Mouse (Mus musculus) CH12.LX (cell line): ENCODE data around the gene Gm21905. TPM values are rescaled to one million over a fixed set of nuclear protein-coding genes. Genes with fewer than 3 reads are reported as not detected.
A peak's percentile ranks its signal among the peaks of the same experiment; 100 is the strongest.

ENCODE experiments used
- DNase-seq: peaks from one replicate; pipeline ENCODE4 v3.0.0-alpha.2; 2013; ENCODE audit errors: extremely low read depth
- H3K27ac ChIP-seq: 2 replicates; pipeline ENCODE4 v1.5.1; 2012; ENCODE audit warnings: low read depth, mild to moderate bottlenecking, control low read depth, moderate library complexity; ENCODE audit not compliant: insufficient read depth
- H3K27me3 ChIP-seq: replicated peaks from 2 replicates; pipeline ENCODE3; 2012; ENCODE audit warnings: inconsistent platforms
- H3K36me3 ChIP-seq, 2 experiments: replicated peaks in 1 of 2; 2 replicates each; pipeline versions ENCODE3 to v1.6.1; 2012; ENCODE audit warnings: inconsistent platforms in 1 of 2, low read length in 1 of 2, mild to moderate bottlenecking in 1 of 2, mixed read lengths in 1 of 2, moderate library complexity in 1 of 2; ENCODE audit not compliant: control insufficient read depth in 1 of 2, insufficient read depth in 1 of 2
- H3K4me1 ChIP-seq, 2 experiments: 2 replicates each; pipeline ENCODE4 v1.6.1; 2012; ENCODE audit warnings: inconsistent platforms in 1 of 2, moderate library complexity in 1 of 2; ENCODE audit not compliant: insufficient read depth in 2 of 2, control insufficient read depth in 1 of 2
- H3K4me2 ChIP-seq: 2 replicates; pipeline ENCODE4 v1.6.1; 2012; ENCODE audit warnings: low read depth, mild to moderate bottlenecking, control low read depth; ENCODE audit not compliant: poor library complexity, insufficient read depth, severe bottlenecking
- H3K4me3 ChIP-seq, 3 experiments: fragments of 150-350 bp in 1 of 3; sonication (generic) in 1 of 3; replicated peaks in 1 of 3; 2 replicates each; pipeline versions ENCODE3 to v1.5.1; 2011 to 2012; ENCODE audit warnings: low read depth in 2 of 3, low read length in 2 of 3, mild to moderate bottlenecking in 2 of 3, moderate library complexity in 2 of 3, control low read depth in 1 of 3, improper control_type of control experiment in 1 of 3, inconsistent platforms in 1 of 3, mixed read lengths in 1 of 3; ENCODE audit not compliant: poor library complexity in 1 of 3
- H3K79me2 ChIP-seq: replicated peaks from 2 replicates; pipeline ENCODE4 v1.6.1; 2012; ENCODE audit warnings: mild to moderate bottlenecking, moderate library complexity; ENCODE audit not compliant: control insufficient read depth, poor library complexity, insufficient read depth, severe bottlenecking; ENCODE audit errors: extremely low read depth
- H3K9ac ChIP-seq: 2 replicates; pipeline ENCODE4 v1.6.1; 2012; ENCODE audit warnings: low read depth, mild to moderate bottlenecking, control low read depth, moderate library complexity; ENCODE audit not compliant: insufficient read depth
- H3K9me3 ChIP-seq: replicated peaks from 2 replicates; pipeline ENCODE3; 2012; ENCODE audit warnings: low read length, inconsistent platforms, mixed read lengths
- JUN ChIP-seq: IDR thresholded peaks from 2 replicates; pipeline ENCODE4 v1.6.1; 2011; ENCODE audit warnings: low read depth, mild to moderate bottlenecking, low read length, improper control_type of control experiment, moderate library complexity; ENCODE audit not compliant: insufficient read depth
- KAT2A ChIP-seq: IDR thresholded peaks from 2 replicates; pipeline ENCODE4 v1.6.1; 2012; ENCODE audit warnings: low read length, improper control_type of control experiment, inconsistent platforms; ENCODE audit not compliant: insufficient replicate concordance
- MAX ChIP-seq: IDR thresholded peaks from 2 replicates; pipeline ENCODE4 v1.6.1; 2011; ENCODE audit warnings: low read length, improper control_type of control experiment
- MYC ChIP-seq: IDR thresholded peaks from 2 replicates; pipeline ENCODE4 v1.6.1; 2011; ENCODE audit warnings: low read depth, mild to moderate bottlenecking, improper control_type of control experiment, low read length
- RAD21 ChIP-seq: IDR thresholded peaks from 2 replicates; pipeline ENCODE4 v1.6.1; 2011; ENCODE audit warnings: low read depth, mild to moderate bottlenecking, low read length, improper control_type of control experiment, moderate library complexity
- SIN3A ChIP-seq: IDR thresholded peaks from 2 replicates; pipeline ENCODE4 v1.6.1; 2012; ENCODE audit warnings: low read length, improper control_type of control experiment, inconsistent platforms
- UBTF ChIP-seq: IDR thresholded peaks from 2 replicates; pipeline ENCODE4 v1.6.1; 2012; ENCODE audit warnings: low read depth, mild to moderate bottlenecking, inconsistent platforms, low read length, improper control_type of control experiment, moderate library complexity
- ZC3H11A ChIP-seq: IDR thresholded peaks from 2 replicates; pipeline ENCODE4 v1.6.1; 2012; ENCODE audit warnings: low read depth, mild to moderate bottlenecking, inconsistent platforms, low read length, improper control_type of control experiment
- ZKSCAN1 ChIP-seq: IDR thresholded peaks from 2 replicates; pipeline ENCODE4 v1.6.1; 2012; ENCODE audit warnings: low read depth, inconsistent platforms, low read length, improper control_type of control experiment, borderline replicate concordance
- ZNF384 ChIP-seq: IDR thresholded peaks from 2 replicates; pipeline ENCODE4 v1.6.1; 2012; ENCODE audit warnings: low read depth, low read length, improper control_type of control experiment, inconsistent platforms
- dilution Hi-C: fragments of 300-500 bp; cut with MboI; formaldehyde crosslinking; loops from 2 replicates; pipeline ENCODE4 v1.14.3; 2020; ENCODE audit warnings: low sequenced_read_pairs; ENCODE audit not compliant: extremely low pct_unique_long_range_greater_than_20kb, extremely low pct_ligation_motif_present
- in situ Hi-C: fragments of 300-500 bp; cut with MboI; formaldehyde crosslinking; loops from 3 replicates; pipeline ENCODE4 v1.14.3; 2019; ENCODE audit warnings: low sequenced_read_pairs, low pct_ligation_motif_present, low pct_unique_long_range_greater_than_20kb, mixed read lengths
- polyA plus RNA-seq: library from polyadenylated mRNA; unstranded; fragments of >175 nt; gene quantifications from 2 replicates; pipeline ENCODE4 v1.2.1, GENCODE M21; 2012; ENCODE audit warnings: low read depth; ENCODE audit not compliant: insufficient read length
- total RNA-seq, 2 experiments: library from RNA; depleted of rRNA; stranded (reverse); fragments of 300-350 nt in 1 of 2; fragments of >200 nt in 1 of 2; gene quantifications; 2 replicates each; pipeline ENCODE4 v1.2.3; 2012 to 2014

Gm21905 gene
- total RNA-seq (2012; rRNA removed) (not detected in 2 replicates), total RNA-seq (2014; rRNA removed) (not detected in 2 replicates), polyA plus RNA-seq (not detected in 2 replicates)

DNA sequence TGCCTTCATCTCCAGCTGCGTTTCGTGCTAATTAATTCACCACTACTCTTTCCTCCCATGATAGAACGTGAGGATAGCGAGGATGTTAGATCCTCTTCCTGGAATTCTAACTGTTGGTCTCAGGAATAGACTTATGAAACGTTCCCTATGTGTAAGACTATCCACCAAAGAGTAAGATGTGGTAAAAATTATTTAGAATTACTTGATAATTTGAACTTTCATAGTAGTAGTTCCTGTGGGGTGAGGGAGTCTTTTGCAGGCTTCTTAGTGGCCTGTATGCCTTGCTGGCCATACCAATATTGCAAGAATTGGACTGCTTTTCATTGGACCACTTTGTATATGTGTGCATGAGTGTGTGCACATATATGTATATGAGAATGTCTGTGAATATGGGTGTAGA is at the start of gene Gm21905:
Gm21905 (minus strand) TSS at position 101 of the 400 bp plus-strand sequence.
- Histone ChIP-seq H3K27me3 (no peaks in the 10 kb centered on the region), H3K4me3 (no peak within 1 kb of the TSS), H3K79me2 (no peaks in the 10 kb centered on the region), H3K27ac (no peak within 1 kb of the TSS), H3K9me3 (no peaks in the 10 kb centered on the region), H3K4me2 (no peak within 1 kb of the TSS), H3K4me1 (no peaks in the 10 kb centered on the region), H3K9ac (no peak within 1 kb of the TSS)
- DNase-seq = no peak
- dilution Hi-C loops = no loop called here
- no peak for TF ChIP-seq RAD21
- TF ChIP-seq ZC3H11A = no peak
- no peak for TF ChIP-seq UBTF
- TF ChIP-seq KAT2A = no peak
- TF ChIP-seq SIN3A = no peak
- TF ChIP-seq, all 38 proteins: peak for 0
- in situ Hi-C loops = no loop called here
- no peaks in the 10 kb centered on the region for H3K36me3 ChIP-seq

DNA sequence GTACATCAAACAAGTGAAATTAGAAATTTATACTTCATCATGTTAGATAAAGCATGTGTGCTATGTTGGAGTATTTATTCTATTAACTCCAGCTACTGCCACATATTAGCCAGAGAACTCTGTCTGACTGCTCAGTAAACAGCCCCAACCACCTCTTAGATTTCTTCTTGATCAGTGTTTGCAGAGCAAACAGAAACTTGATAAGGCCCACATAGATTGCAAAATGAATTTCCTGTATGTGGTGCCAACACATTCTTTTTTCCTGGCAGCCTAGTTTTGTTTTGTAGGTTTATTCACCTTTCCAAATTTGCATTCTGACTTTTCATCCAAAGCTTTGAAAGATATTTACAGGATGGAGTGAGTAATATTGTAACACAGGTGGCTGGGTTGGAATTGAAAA is 44.2 kb upstream of the Gm21905 start:
- dilution Hi-C loops (no loop called here), in situ Hi-C loops (no loop called here)
- Histone ChIP-seq H3K36me3 (no peaks in the 10 kb centered on the region), H3K79me2 (no peaks in the 10 kb centered on the region), H3K9ac (no peak overlapping the region), H3K4me3 (no peak overlapping the region), H3K27me3 (no peaks in the 10 kb centered on the region), H3K4me2 (no peak overlapping the region), H3K9me3 (no peaks in the 10 kb centered on the region), H3K27ac (no peak overlapping the region), H3K4me1 (peaks cover 0 to 5% of the 10 kb centered on the region in 2 experiments; a peak in 1 of 4 replicates)
- DNase-seq = no peak
- TF ChIP-seq SIN3A (no peak), MAX (no peak), ZKSCAN1 (no peak), MYC (no peak), ZNF384 (no peak), JUN (no peak)

DNA sequence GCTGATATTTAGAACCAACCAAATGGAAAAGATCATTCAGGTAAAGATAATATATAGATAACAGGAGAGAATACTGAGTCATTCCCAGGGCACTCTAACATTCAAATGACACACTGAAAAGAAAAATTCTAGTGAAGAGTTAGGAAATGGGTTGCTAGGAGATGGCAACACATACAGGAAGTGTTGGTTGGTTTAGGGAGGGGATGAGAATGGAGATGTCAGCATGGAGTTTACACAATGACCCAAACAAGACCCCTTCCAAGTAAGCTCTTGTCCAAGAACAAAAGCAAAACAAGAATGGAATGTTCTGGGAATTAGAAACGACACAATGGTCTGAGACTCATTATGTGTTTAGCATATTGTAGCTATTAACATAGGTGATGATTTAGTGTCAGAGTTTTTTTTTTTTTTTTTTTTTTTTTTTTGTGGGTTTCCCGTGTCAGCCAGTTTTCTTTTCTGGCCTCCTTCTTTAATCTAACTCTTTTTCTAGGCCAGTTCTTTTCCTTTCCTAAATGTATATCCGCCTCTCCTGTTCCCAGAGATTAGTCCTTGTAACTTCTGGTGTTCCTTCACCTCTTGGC is 35.8 kb upstream of the Gm21905 start:
- TF ChIP-seq KAT2A = no peak
- TF ChIP-seq ZNF384 = peak; percentile 59
- no peaks in the 10 kb centered on the region for H3K9me3 ChIP-seq
- no peaks in the 10 kb centered on the region for H3K27me3 ChIP-seq
- no peak for DNase-seq
- no peak overlapping the region for H3K4me2 ChIP-seq
- no peaks in the 10 kb centered on the region for H3K36me3 ChIP-seq
- H3K27ac ChIP-seq = no peak overlapping the region
- dilution Hi-C loops = no loop called here
- no peaks in the 10 kb centered on the region for H3K79me2 ChIP-seq
- no peak overlapping the region for H3K4me3 ChIP-seq
- in situ Hi-C loops = no loop called here
- no peaks in the 10 kb centered on the region; a peak in 1 of 4 replicates for H3K4me1 ChIP-seq
- H3K9ac ChIP-seq = no peak overlapping the region
